Mouse (Mus musculus): Measurements from ENCODE around the gene Olfr1449. TPM values are rescaled to one million over a fixed set of nuclear protein-coding genes. Genes with fewer than 3 reads are reported as not detected.
"Not testable (repeated sequence)": the region's sequence is repeated elsewhere in the genome, so short reads cannot be mapped to it uniquely, and the experiment has no call there.

The Olfr1449 gene
- polyA plus RNA-seq (2015; fragmentation: Nextera tagmentation; extraction: Ambion mirVana), result not detected in 2 replicates

- H3K9me3 ChIP-seq (ENCODE audit: control insufficient read depth, low read length), result no peaks in the 10 kb centered on the region
Observed at GRCm38 (mm10) chr19:12930540-12930939, at the start of gene Olfr1449. Gene Olfr1449 (plus strand): TSS chr19:12930840.

GRCm38 (mm10) chr19:12883555-12883954, 47.1 kb upstream of the Olfr1449 start, which contains the start of gene Olfr1445:
Gene Olfr1445 (plus strand): TSS chr19:12883855.
- no peak within 1 kb of the TSS for H3K4me2 ChIP-seq (ENCODE audit: low read length)
- H3K9ac ChIP-seq (ENCODE audit: low read depth, low read length), result no peak within 1 kb of the TSS
- no peak within 1 kb of the TSS for H3K4me3 ChIP-seq (ENCODE audit: low read length)
- no peaks in the 10 kb centered on the region for H3K4me1 ChIP-seq (ENCODE audit: control insufficient read depth, insufficient read depth, low read depth, low read length)
- no peaks in the 10 kb centered on the region for H3K36me3 ChIP-seq (ENCODE audit: control insufficient read depth, insufficient read depth, low read length)
- WGBS, result 92% methylated on average over 2 of the region's 2 CpGs
- H3K27me3 ChIP-seq (replicated peaks; ENCODE audit: control insufficient read depth, insufficient read depth, low read length), result no peaks in the 10 kb centered on the region
- no peaks in the 10 kb centered on the region for H3K9me3 ChIP-seq (ENCODE audit: control insufficient read depth, low read length)
- H3K27ac ChIP-seq (ENCODE audit: low read depth, low read length), result no peak within 1 kb of the TSS
- ATAC-seq, result no peak

More at GRCm38 (mm10) chr19:12930540-12930939, at the start of gene Olfr1449:
- H3K27me3 ChIP-seq (replicated peaks; ENCODE audit: control insufficient read depth, insufficient read depth, low read length), result no peaks in the 10 kb centered on the region
- H3K36me3 ChIP-seq (ENCODE audit: control insufficient read depth, insufficient read depth, low read length), result no peaks in the 10 kb centered on the region
- H3K4me3 ChIP-seq (ENCODE audit: low read length), result no peak within 1 kb of the TSS
- H3K27ac ChIP-seq (ENCODE audit: low read depth, low read length), result no peak within 1 kb of the TSS
- no peak for ATAC-seq
- no peaks in the 10 kb centered on the region for H3K4me1 ChIP-seq (ENCODE audit: control insufficient read depth, insufficient read depth, low read depth, low read length)
- no peak within 1 kb of the TSS for H3K9ac ChIP-seq (ENCODE audit: low read depth, low read length)
- no peak within 1 kb of the TSS for H3K4me2 ChIP-seq (ENCODE audit: low read length)

GRCm38 (mm10) chr19:12893424-12893823, 37.2 kb upstream of the Olfr1449 start, which contains the start of gene Olfr1446:
Gene Olfr1446 (minus strand): TSS chr19:12893524.
- Histone ChIP-seq H3K36me3 (ENCODE audit: control insufficient read depth, insufficient read depth, low read length) (no peaks in the 10 kb centered on the region), H3K4me2 (ENCODE audit: low read length) (no peak within 1 kb of the TSS), H3K9ac (ENCODE audit: low read depth, low read length) (no peak within 1 kb of the TSS), H3K9me3 (ENCODE audit: control insufficient read depth, low read length) (no peaks in the 10 kb centered on the region), H3K27ac (ENCODE audit: low read depth, low read length) (no peak within 1 kb of the TSS), H3K4me3 (ENCODE audit: low read length) (no peak within 1 kb of the TSS), H3K4me1 (ENCODE audit: control insufficient read depth, insufficient read depth, low read depth, low read length) (no peaks in the 10 kb centered on the region), H3K27me3 (replicated peaks; ENCODE audit: control insufficient read depth, insufficient read depth, low read length) (no peaks in the 10 kb centered on the region)
- WGBS, result 84% methylated on average over 1 of the region's 1 CpGs
- no peak for ATAC-seq

GRCm38 (mm10) chr19:12903643-12904042, 27.0 kb upstream of the Olfr1449 start, which contains the start of gene Olfr1447:
Gene Olfr1447 (minus strand): TSS chr19:12903743.
- Histone ChIP-seq H3K27me3 (replicated peaks; ENCODE audit: control insufficient read depth, insufficient read depth, low read length) (no peaks in the 10 kb centered on the region), H3K4me1 (ENCODE audit: control insufficient read depth, insufficient read depth, low read depth, low read length) (no peaks in the 10 kb centered on the region), H3K4me3 (ENCODE audit: low read length) (no peak within 1 kb of the TSS), H3K9me3 (ENCODE audit: control insufficient read depth, low read length) (0 out of 2 replicates have a peak, but pooled peaks cover under 1% of the 10 kb centered on the region), H3K4me2 (ENCODE audit: low read length) (no peak within 1 kb of the TSS), H3K36me3 (ENCODE audit: control insufficient read depth, insufficient read depth, low read length) (no peaks in the 10 kb centered on the region), H3K9ac (ENCODE audit: low read depth, low read length) (no peak within 1 kb of the TSS), H3K27ac (ENCODE audit: low read depth, low read length) (no peak within 1 kb of the TSS)
- 93% methylated on average over 1 of the region's 1 CpGs for WGBS
- no peak for ATAC-seq

- 67% methylated on average over 1 of the region's 1 CpGs for WGBS
- H3K4me1 ChIP-seq (ENCODE audit: control insufficient read depth, insufficient read depth, low read depth, low read length), result no peaks in the 10 kb centered on the region
- no peak within 1 kb of the TSS for H3K4me3 ChIP-seq (ENCODE audit: low read length)
- H3K36me3 ChIP-seq (ENCODE audit: control insufficient read depth, insufficient read depth, low read length), result no peaks in the 10 kb centered on the region
- H3K9ac ChIP-seq (ENCODE audit: low read depth, low read length), result no peak within 1 kb of the TSS
- H3K4me2 ChIP-seq (ENCODE audit: low read length), result no peak within 1 kb of the TSS
- ATAC-seq, result no peak
- H3K9me3 ChIP-seq (ENCODE audit: control insufficient read depth, low read length), result no peaks in the 10 kb centered on the region; the same call in 1 of the 2 replicates
- no peaks in the 10 kb centered on the region for H3K27me3 ChIP-seq (replicated peaks; ENCODE audit: control insufficient read depth, insufficient read depth, low read length)
- H3K27ac ChIP-seq (ENCODE audit: low read depth, low read length), result no peak within 1 kb of the TSS
Observed at GRCm38 (mm10) chr19:12924319-12924718, 6.3 kb upstream of the Olfr1449 start, which contains the start of gene Olfr1448. Gene Olfr1448 (minus strand): TSS chr19:12924419.

- Histone ChIP-seq H3K4me3 (ENCODE audit: low read length) (no peak within 1 kb of the TSS), H3K27ac (ENCODE audit: low read depth, low read length) (no peak within 1 kb of the TSS), H3K4me1 (ENCODE audit: control insufficient read depth, insufficient read depth, low read depth, low read length) (no peaks in the 10 kb centered on the region), H3K36me3 (ENCODE audit: control insufficient read depth, insufficient read depth, low read length) (no peaks in the 10 kb centered on the region), H3K9me3 (ENCODE audit: control insufficient read depth, low read length) (no peaks in the 10 kb centered on the region; the same call in 1 of the 2 replicates), H3K4me2 (ENCODE audit: low read length) (no peak within 1 kb of the TSS), H3K27me3 (replicated peaks; ENCODE audit: control insufficient read depth, insufficient read depth, low read length) (no peaks in the 10 kb centered on the region), H3K9ac (ENCODE audit: low read depth, low read length) (no peak within 1 kb of the TSS)
- WGBS, result 93% methylated on average over 1 of the region's 1 CpGs
- ATAC-seq, result no peak
Observed at GRCm38 (mm10) chr19:12949958-12950357, 19.3 kb downstream of the Olfr1449 start, which contains the start of gene Olfr1450. Gene Olfr1450 (plus strand): TSS chr19:12950258.

GRCm38 (mm10) chr19:12970082-12970481, 39.4 kb downstream of the Olfr1449 start:
- not testable (repeated sequence) for ATAC-seq; H3K27ac ChIP-seq (ENCODE audit: low read depth, low read length); H3K4me1 ChIP-seq (ENCODE audit: control insufficient read depth, insufficient read depth, low read depth, low read length); H3K36me3 ChIP-seq (ENCODE audit: control insufficient read depth, insufficient read depth, low read length); H3K4me2 ChIP-seq (ENCODE audit: low read length); H3K9ac ChIP-seq (ENCODE audit: low read depth, low read length); H3K4me3 ChIP-seq (ENCODE audit: low read length); H3K27me3 ChIP-seq (replicated peaks; ENCODE audit: control insufficient read depth, insufficient read depth, low read length)
- WGBS, result 85% methylated on average over 5 of the region's 5 CpGs
- peaks cover 13% of the 10 kb centered on the region for H3K9me3 ChIP-seq (ENCODE audit: control insufficient read depth, low read length)

Other genes with a start within 250 kb of the Olfr1449 start
- gene Keg1, start 235.1 kb upstream of the Olfr1449 start, polyA plus RNA-seq (2015; fragmentation: Nextera tagmentation; extraction: Ambion mirVana), result not detected in 2 replicates
- 0.97 and 1.3 TPM in 2 replicates for gene Cntf, start 165.2 kb upstream of the Olfr1449 start, polyA plus RNA-seq (2015; fragmentation: Nextera tagmentation; extraction: Ambion mirVana)
- 10.5 TPM in 2 replicates for gene Zfp91, start 134.7 kb upstream of the Olfr1449 start, polyA plus RNA-seq (2015; fragmentation: Nextera tagmentation; extraction: Ambion mirVana)
- gene Lpxn, start 134.6 kb upstream of the Olfr1449 start, polyA plus RNA-seq (2015; fragmentation: Nextera tagmentation; extraction: Ambion mirVana), result 0.84 and 1.2 TPM in 2 replicates
- not detected in 2 replicates for gene Gm5244, start 84.2 kb upstream of the Olfr1449 start, polyA plus RNA-seq (2015; fragmentation: Nextera tagmentation; extraction: Ambion mirVana)
- gene Olfr1444, start 73.6 kb upstream of the Olfr1449 start, polyA plus RNA-seq (2015; fragmentation: Nextera tagmentation; extraction: Ambion mirVana), result not detected in 2 replicates
- not detected in 2 replicates for gene Olfr1445, start 47.0 kb upstream of the Olfr1449 start, polyA plus RNA-seq (2015; fragmentation: Nextera tagmentation; extraction: Ambion mirVana)
- gene Olfr1446, start 37.3 kb upstream of the Olfr1449 start, polyA plus RNA-seq (2015; fragmentation: Nextera tagmentation; extraction: Ambion mirVana), result not detected in 2 replicates
- not detected in 2 replicates for gene Olfr1447, start 27.1 kb upstream of the Olfr1449 start, polyA plus RNA-seq (2015; fragmentation: Nextera tagmentation; extraction: Ambion mirVana)
- not detected in 2 replicates for gene Olfr1448, start 6.4 kb upstream of the Olfr1449 start, polyA plus RNA-seq (2015; fragmentation: Nextera tagmentation; extraction: Ambion mirVana)
- not detected in 2 replicates for gene Olfr1450, start 19.4 kb downstream of the Olfr1449 start, polyA plus RNA-seq (2015; fragmentation: Nextera tagmentation; extraction: Ambion mirVana)
- not detected in 2 replicates for gene Olfr1451, start 64.2 kb downstream of the Olfr1449 start, polyA plus RNA-seq (2015; fragmentation: Nextera tagmentation; extraction: Ambion mirVana)
- not detected in 2 replicates for gene Olfr1453, start 97.5 kb downstream of the Olfr1449 start, polyA plus RNA-seq (2015; fragmentation: Nextera tagmentation; extraction: Ambion mirVana)
- not detected in 2 replicates for gene Olfr1454, start 129.8 kb downstream of the Olfr1449 start, polyA plus RNA-seq (2015; fragmentation: Nextera tagmentation; extraction: Ambion mirVana)
- not detected in 2 replicates for gene Olfr1457, start 167.1 kb downstream of the Olfr1449 start, polyA plus RNA-seq (2015; fragmentation: Nextera tagmentation; extraction: Ambion mirVana)
- not detected in 2 replicates for gene Olfr1458, start 175.9 kb downstream of the Olfr1449 start, polyA plus RNA-seq (2015; fragmentation: Nextera tagmentation; extraction: Ambion mirVana)
- gene Olfr1459, start 218.7 kb downstream of the Olfr1449 start, polyA plus RNA-seq (2015; fragmentation: Nextera tagmentation; extraction: Ambion mirVana), result not detected in 2 replicates
- gene Olfr1461, start 232.2 kb downstream of the Olfr1449 start, polyA plus RNA-seq (2015; fragmentation: Nextera tagmentation; extraction: Ambion mirVana), result not detected in 2 replicates